Mouse (Mus musculus): ENCODE measurements at regions not wholly inside any gene's neighbourhood (a gene's known extent, or its start where the extent isn't known, plus 50 kb on each side); places are given as distances from the start of the nearest gene placed in this dataset.

DNA sequence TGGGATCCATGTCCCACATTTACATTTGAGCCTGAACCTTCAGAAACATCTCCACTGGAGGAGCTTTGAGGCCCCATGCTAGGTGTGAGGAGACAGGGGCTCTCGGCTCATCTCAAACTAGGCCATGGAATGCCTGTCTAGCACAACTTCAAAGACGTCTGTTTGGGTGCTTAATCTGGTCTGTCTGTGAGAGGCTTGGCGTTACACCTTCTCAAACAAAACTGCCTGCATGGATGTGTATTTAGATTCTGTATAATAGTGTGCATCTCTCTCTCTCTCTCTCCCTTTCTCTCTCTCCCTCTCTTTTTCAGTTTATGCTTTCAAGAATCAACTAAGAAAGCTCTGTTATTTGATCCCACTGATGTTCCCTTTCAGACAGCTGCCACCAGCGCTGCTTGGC, 58.1 kb upstream of the Cdh6 start:
- no peak overlapping the region for H3K27ac ChIP-seq
- no peaks in the 10 kb centered on the region for H3K9me3 ChIP-seq
- H3K4me3 ChIP-seq (replicated peaks): no peak overlapping the region
- no peaks in the 10 kb centered on the region for H3K36me3 ChIP-seq
- no peak overlapping the region for H3K4me2 ChIP-seq (replicated peaks)
- 31% methylated on average over 4 of the region's 4 CpGs for WGBS
- H3K9ac ChIP-seq: no peak overlapping the region
- no peaks in the 10 kb centered on the region for H3K4me1 ChIP-seq (replicated peaks)
- H3K27me3 ChIP-seq (replicated peaks): no peaks in the 10 kb centered on the region
- no peak for ATAC-seq

DNA sequence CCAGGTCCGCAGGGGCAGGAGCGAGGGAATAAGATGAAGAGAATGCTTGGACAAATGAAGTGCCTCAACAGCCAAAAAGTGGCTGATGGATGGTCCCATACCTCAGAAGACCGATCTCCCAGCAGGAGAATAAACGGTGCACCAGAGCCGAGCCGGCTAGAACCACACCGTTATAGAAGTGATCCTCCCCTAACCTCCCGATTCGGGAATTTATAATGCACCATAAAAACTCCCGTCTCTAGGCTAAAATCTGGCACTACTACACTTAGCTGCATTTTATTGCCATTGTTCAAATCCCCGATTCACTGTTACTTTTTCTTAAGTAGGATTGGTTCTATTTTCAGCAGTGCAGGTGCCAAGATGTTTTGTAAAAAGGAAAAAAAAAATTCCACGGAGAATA, 54.6 kb upstream of the Cdh6 start:
- H3K9ac ChIP-seq: no peak overlapping the region
- H3K27me3 ChIP-seq (replicated peaks): no peaks in the 10 kb centered on the region
- no peaks in the 10 kb centered on the region for H3K36me3 ChIP-seq
- no peaks in the 10 kb centered on the region for H3K9me3 ChIP-seq
- WGBS: 78% methylated on average over 12 of the region's 12 CpGs
- no peak for ATAC-seq
- no peak overlapping the region for H3K4me2 ChIP-seq (replicated peaks)
- no peak overlapping the region for H3K4me3 ChIP-seq (replicated peaks)
- no peak overlapping the region for H3K27ac ChIP-seq
- H3K4me1 ChIP-seq (replicated peaks): no peaks in the 10 kb centered on the region
